Mouse (Mus musculus) bone marrow macrophage, adult 2 months (primary cell): ENCODE measurements around the gene Sptssa.

ENCODE experiments used
- CTCF ChIP-seq: IDR thresholded peaks from 2 replicates; pipeline ENCODE4 v1.5.1; 2012; ENCODE audit warnings: low read depth, mild to moderate bottlenecking, low read length, moderate library complexity
- POLR2A ChIP-seq: IDR thresholded peaks from 2 replicates; pipeline ENCODE4 v1.6.1; 2012; ENCODE audit warnings: mild to moderate bottlenecking, low read depth, low read length, borderline replicate concordance

DNA sequence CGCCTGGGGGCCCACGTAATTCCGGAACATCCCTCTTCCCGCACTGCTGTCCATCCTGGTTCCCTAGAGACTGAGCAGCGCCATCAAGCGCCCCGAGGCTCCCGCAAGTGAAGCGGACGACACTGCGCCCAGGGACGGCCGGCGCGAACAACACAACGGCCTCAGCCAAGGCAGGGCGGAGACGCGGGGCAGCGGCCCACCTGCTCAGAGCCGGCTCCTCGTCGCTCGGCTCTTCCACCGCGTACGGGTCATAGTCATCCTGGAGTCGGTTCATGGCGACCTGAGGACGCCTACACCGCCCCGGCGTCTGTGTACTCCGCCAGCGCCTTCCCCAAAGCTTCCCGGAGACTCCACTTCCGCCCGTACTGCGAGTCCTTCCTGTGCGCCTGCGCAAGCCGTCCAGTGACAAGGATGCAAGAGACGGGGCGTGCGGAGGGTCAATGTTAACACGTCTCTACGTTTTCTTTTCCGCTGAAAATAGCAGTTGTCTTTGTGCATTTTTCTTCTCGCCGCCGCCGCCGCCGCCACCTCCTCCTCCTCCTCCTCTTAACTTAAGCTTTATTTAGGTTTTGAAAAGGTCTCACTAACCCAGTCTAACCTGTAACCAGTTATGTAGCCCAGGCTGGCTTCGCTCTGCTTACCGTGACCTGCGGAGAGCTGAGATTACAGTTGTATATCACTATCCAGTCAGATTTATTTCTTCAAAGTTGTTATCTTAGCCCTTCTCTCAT, 39.3 kb upstream of the Sptssa start, which contains the start of gene Eapp:
- TF ChIP-seq CTCF: no peak
- no peak for TF ChIP-seq POLR2A
